Mouse (Mus musculus) heart, adult 11 months (tissue): Measurements from ENCODE around the gene Pde9a.

Experiments used
- DNase-seq: peaks from one replicate; pipeline ENCODE4 v3.0.0; 2022

The Pde9a gene

DNA sequence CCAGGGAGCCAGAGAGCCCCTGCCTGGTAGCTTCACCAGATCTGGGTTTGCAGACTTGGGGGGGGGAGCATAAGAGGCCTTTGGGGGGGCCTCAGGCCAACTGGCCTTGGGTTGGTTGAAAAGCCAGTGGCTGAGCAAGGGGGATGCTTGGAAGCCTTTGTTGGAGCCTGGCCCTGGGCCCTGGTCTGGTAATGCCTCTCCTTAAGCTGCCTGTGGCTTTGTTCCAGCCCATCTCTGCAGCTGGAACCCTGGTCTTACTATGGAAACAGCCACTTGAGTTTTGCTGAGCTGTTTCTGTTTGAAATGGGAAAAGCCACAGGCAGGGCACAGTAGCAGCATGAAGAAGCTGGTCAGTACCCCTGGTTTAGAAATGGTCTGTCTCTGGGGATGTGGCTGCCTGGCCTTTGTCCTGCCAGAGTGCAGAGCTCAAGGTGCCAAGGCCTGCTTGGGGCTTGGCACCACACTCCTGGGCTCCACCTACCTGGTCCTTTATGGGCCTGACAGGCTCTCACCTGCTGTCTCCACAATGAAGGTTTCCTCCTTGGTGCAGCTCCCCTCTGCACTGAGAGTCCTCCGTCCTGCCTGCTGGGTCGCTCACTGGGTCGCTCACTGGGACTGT lies 3.5 kb downstream of the Pde9a start:
- no peak for DNase-seq

- DNase-seq = no peak
These were observed 5.5 kb downstream of the Pde9a start for GRCm38 (mm10) chr17:31391462-31391861.

GRCm38 (mm10) chr17:31392041-31392440 lies 6.0 kb downstream of the Pde9a start:
- no peak for DNase-seq

DNA sequence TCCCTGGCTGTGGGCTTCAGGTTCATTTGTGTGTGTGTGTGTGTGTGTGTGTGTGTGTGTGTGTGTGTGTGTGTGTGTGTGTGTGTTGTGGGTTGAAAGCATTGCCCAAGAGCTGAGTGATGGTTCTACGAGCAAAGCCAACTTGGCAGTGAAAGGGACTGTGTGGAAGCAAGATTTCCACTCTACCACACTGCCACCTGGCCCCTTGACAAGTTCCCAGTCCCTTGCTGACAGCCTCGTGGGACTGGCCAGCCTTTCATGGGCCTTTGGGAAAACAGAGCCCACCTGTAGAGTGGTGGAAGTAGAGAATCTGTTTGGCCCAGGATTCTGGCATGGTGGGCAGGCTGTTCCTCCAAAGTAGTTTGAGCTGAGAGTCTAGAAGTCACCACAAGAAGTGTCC lies 7.8 kb downstream of the Pde9a start:
- no peak for DNase-seq

- no peak for DNase-seq
These were observed 14.3 kb downstream of the Pde9a start for GRCm38 (mm10) chr17:31400294-31400693.

DNA sequence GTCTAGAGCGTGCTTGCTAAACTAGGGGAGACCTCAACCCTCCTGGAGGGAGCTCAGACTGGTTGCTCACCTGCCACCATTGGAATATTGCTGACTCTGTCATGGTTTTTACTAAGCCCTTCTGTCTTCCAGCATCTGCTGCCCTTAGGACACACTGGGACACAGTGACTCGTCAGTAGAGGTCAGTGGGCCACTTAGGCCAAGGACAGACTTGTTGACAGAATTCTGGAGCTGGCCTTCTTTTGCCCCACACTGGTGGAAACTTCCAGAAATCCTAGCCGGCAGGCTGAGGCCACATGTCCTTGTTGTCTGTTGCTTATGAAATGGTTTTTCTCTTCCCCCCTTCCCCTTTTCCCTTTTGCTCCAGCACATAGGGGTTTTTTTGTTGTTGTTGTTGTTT lies 15.2 kb downstream of the Pde9a start:
- peak; percentile 88 for DNase-seq

DNA sequence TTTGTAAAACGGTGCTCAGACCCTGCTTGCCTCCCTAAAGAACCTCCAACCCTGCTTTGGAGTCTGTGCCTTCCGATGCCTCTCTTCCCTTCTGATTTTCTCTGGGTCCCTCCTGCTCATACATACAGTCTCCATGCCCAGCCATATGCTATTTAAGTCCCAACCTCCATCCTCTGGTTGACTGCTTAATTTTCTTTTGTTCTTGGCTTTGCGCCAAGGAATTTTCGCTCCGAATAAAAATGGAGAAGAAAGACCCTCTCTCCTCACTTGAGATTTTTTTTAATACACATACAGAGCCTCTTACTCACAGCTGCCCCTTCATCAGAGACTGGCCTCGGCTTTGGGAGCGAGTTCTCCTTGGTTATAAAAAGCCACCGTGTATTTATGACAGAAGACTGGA lies 16.7 kb downstream of the Pde9a start:
- DNase-seq = no peak

- DNase-seq = no peak
These were observed 19.8 kb downstream of the Pde9a start for GRCm38 (mm10) chr17:31405694-31406227.

DNA sequence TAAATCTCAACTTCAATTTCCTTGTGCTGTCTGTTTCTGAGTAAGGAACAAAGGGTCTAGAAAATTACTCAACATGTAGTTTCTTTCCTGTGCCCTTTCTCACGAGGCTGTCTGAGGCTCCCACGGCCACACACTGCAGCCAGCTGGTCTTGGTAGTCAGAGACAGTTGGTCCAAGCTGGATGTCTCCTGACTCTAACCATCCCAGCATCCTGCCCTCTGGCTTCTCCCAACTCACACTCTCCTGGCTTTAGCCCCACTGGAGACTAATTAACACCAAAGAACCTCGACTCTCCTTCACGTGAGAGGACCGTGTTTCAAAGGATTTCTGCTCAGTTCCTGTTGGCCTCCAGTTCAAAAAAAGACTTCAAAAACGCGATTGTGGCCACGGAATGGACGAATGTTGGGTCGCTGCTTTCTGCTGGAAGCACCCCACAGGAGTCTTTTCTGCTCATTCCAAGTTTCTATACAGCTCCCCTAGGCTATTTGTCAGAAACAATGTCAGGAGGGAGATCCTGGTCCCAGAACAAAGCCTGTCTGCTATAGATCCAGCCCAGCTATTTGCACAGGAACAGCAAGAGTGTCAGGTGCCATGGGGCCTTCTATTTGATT lies 23.8 kb downstream of the Pde9a start:
- DNase-seq = peak; percentile 91

GRCm38 (mm10) chr17:31415258-31415657 lies 29.2 kb downstream of the Pde9a start:
- DNase-seq = no peak

- DNase-seq = no peak
These were observed 33.0 kb downstream of the Pde9a start for GRCm38 (mm10) chr17:31418804-31419597.

- no peak for DNase-seq
These were observed 33.6 kb downstream of the Pde9a start for GRCm38 (mm10) chr17:31419598-31419950.

DNA sequence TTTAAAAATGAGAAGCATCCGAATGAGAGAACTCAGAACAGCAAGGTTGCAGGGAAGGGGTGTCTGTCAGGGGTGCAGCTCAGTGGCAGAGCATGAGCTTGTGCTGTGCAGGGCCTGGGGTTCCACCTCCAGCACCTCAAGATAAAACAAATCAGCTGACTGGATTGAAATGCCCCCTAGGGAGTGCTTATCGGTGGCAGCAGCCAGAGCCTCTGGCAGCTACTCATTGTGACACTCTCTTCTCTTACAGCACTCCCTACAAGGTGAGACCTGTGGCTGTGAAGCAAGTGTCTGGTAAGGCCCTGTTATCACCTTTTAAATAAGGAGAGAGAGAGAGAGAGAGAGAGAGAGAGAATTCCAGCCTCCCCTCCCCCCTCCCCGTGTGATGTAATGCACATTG lies 34.0 kb downstream of the Pde9a start:
- peak; percentile 92 for DNase-seq

DNA sequence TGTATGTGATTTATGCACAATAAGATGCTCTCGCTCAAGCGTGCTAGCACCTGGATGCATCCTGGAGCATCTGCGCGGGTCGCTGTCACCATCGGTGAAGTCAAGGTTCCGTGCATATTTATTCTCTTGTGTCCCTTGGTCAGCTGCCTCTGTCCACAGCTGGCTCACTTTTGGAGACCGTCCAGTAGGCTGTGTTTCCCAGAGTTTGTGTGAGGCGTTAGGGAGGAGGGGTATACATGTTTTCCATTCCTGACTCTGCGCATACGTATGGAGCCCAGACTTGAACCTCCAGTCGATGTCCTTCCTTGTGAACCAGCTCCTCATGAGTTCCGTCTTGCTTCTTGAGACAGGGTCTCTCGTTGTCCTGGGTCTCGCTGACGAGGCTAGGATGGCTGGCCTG lies 34.6 kb downstream of the Pde9a start:
- no peak for DNase-seq

GRCm38 (mm10) chr17:31422381-31422780 lies 36.4 kb downstream of the Pde9a start:
- no peak for DNase-seq

- DNase-seq = peak; percentile 89
These were observed 37.0 kb downstream of the Pde9a start for GRCm38 (mm10) chr17:31423020-31423419.

GRCm38 (mm10) chr17:31424358-31424757 lies 38.3 kb downstream of the Pde9a start:
- no peak for DNase-seq

DNA sequence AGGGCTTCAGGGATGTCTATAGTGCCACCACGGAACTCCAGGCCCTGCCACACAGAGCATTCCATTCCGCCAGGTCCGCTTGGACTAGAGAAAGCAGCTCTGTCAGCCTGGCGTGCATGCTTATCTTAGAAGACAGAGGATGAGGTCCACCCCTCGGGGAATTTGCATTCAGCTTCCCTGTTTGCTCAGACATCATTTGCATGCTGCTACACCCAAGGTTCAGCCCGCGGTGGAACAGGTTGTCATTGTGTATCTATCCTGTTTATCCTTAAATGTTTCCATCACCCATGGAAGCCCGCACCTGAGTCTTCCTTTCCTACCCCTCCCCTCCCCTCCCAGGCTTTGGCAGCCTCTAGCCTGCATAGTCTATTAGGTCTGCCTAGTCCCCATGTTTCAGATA lies 38.8 kb downstream of the Pde9a start:
- DNase-seq = no peak

DNA sequence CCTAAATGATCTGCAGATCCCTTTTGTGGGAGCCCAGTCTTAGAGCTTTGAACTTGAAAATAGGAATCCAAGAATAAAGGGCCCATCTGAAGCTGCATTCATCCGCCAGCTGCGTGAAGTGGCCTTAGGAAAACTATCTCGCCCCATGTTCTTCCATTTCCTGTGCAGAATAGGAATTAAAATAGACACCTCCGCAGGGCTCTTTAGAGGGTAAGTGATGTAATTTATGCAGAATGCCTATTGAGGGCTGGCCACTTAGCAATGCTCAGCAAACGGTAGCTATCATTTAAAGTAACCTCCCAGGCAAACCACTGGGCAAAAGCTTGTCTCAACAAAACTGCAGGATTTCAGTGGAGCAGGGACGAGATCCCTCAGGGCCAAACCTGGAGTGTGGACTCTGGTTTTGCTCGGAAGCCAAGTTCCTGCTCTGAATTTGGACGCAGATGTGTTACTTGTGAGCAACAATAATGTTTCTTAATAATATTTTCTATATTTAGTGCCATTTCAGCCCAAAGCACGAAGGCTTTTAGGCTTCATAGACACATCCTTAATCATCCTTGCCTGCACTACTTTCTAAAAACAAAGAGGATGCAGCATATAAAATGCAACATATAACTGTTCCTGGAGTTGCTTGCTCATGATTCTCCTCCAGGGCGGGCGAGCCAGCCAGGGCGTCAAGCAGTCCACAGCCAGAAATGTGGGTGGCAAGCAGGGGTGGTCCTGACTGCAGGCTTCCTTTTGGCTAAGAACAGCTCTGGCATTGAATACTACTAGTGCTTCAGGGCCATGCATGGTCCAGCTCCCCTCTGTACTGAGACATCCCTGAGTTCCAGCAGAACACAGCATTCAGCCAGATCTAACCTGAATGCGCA lies 40.1 kb downstream of the Pde9a start:
- peak; percentile 89 for DNase-seq

- no peak for DNase-seq
These were observed 43.4 kb downstream of the Pde9a start for GRCm38 (mm10) chr17:31429402-31429801.

- no peak for DNase-seq
These were observed 46.9 kb downstream of the Pde9a start for GRCm38 (mm10) chr17:31432878-31433281.

DNA sequence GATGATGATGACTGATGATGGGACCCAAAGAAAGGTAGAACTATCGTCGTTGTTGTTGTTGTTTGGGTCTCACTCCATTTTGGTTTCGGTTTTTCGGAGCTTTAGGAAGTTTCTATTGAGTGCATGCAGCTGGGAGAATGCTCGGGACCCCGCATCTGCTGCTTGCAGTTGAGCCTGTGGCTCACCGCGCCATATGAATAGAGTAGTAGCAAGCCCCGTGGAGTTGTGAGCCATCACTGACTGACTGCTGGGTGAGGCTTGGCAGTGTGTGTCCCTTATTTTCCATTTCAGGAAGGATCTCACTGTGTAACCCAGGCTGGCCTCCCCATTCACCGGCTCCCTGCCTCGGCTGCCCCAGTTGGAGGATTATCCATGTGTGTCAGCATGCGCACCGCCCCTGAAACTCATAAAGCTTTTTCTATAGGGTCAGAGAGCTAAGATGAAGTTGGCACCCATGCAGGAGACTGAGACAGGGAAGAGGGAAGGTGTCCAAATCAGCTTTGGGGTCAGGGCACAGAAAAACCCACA lies 47.5 kb downstream of the Pde9a start:
- DNase-seq = peak; percentile 93
